ENCODE assay signal across 8 mouse cellular contexts in genomic region chr2:14603784-14604781, GRCm38 (mm10). TPM values are rescaled to one million over a fixed set of nuclear protein-coding genes. Genes with fewer than 3 reads are reported as not detected.
DNase-seq lines count a peak whose midpoint lies in the region; ATAC-seq and TF ChIP-seq lines count a peak whose summit lies in the region.

No protein-coding gene starts in this region.

- under 1% methylated on average over 80 of the region's 83 CpGs for WGBS in embryonic facial prominence, embryonic 15.5 days
- WGBS in heart, embryonic 13.5 days: under 1% methylated on average over 83 of the region's 83 CpGs
- under 1% methylated on average over 82 of the region's 83 CpGs for WGBS in kidney, postnatal 0 days
- under 1% methylated on average over 83 of the region's 83 CpGs for WGBS in liver, embryonic 12.5 days (ENCODE audit: insufficient replicate concordance)
- 0% methylated on average over 80 of the region's 83 CpGs for WGBS in stomach, postnatal 0 days

- peak overlapping the region; percentile 65; the same call in 1 of the 2 replicates for H3K27ac ChIP-seq in embryonic facial prominence, embryonic 15.5 days (replicated peaks)
- H3K27ac ChIP-seq in heart, embryonic 13.5 days (replicated peaks): peak overlapping the region; percentile 95
- peak overlapping the region; percentile 44; the same call in 1 of the 2 replicates for H3K27ac ChIP-seq in kidney, postnatal 0 days
- 0 out of 2 replicates have a peak overlapping the region, but pooled peaks have one; percentile 6 for H3K27ac ChIP-seq in liver, embryonic 12.5 days
- peak overlapping the region; percentile 74 for H3K27ac ChIP-seq in stomach, postnatal 0 days (replicated peaks)

- TF ChIP-seq CTCF in kidney, postnatal 0 days (IDR thresholded peaks at IDR 0.05; ENCODE audit: low read depth): no peak
- 0 out of 2 replicates have a peak, but pooled peaks have one; percentile 12 for TF ChIP-seq CTCF in stomach, postnatal 0 days (IDR thresholded peaks at IDR 0.05; ENCODE audit: low read depth)

- ATAC-seq in CD4-positive, CD25-positive, alpha-beta regulatory T cell, adult 4 months: no peak
- ATAC-seq in embryonic facial prominence, embryonic 15.5 days (ENCODE audit: insufficient number of reproducible peaks, low FRiP score, low TSS enrichment, low read depth): peak; percentile 85
- peak; percentile 72 for ATAC-seq in heart, embryonic 13.5 days (ENCODE audit: extremely low read depth, insufficient number of reproducible peaks, low FRiP score, low TSS enrichment)
- ATAC-seq in kidney, postnatal 0 days (replicated peaks; ENCODE audit: low FRiP score, low read depth): peak; percentile 91
- ATAC-seq in liver, embryonic 12.5 days: peak; percentile 67
- ATAC-seq in stomach, postnatal 0 days (ENCODE audit: low FRiP score, low TSS enrichment): peak; percentile 87

- no peaks in the 10 kb centered on the region for H3K9me3 ChIP-seq in embryonic facial prominence, embryonic 15.5 days (replicated peaks)
- H3K9me3 ChIP-seq in heart, embryonic 13.5 days: no peaks in the 10 kb centered on the region
- no peaks in the 10 kb centered on the region for H3K9me3 ChIP-seq in kidney, postnatal 0 days (replicated peaks; ENCODE audit: low read length)
- H3K9me3 ChIP-seq in liver, embryonic 12.5 days (replicated peaks): no peaks in the 10 kb centered on the region
- no peaks in the 10 kb centered on the region for H3K9me3 ChIP-seq in stomach, postnatal 0 days (ENCODE audit: control insufficient read depth, low read length)

- no peaks in the 10 kb centered on the region for H3K36me3 ChIP-seq in embryonic facial prominence, embryonic 15.5 days
- H3K36me3 ChIP-seq in heart, embryonic 13.5 days: no peaks in the 10 kb centered on the region
- no peaks in the 10 kb centered on the region for H3K36me3 ChIP-seq in kidney, postnatal 0 days (ENCODE audit: insufficient read depth, low read length)
- H3K36me3 ChIP-seq in liver, embryonic 12.5 days: no peaks in the 10 kb centered on the region
- no peaks in the 10 kb centered on the region for H3K36me3 ChIP-seq in stomach, postnatal 0 days (ENCODE audit: control insufficient read depth, insufficient read depth, low read length)

- H3K27me3 ChIP-seq in embryonic facial prominence, embryonic 15.5 days: 0 out of 2 replicates have a peak, but pooled peaks cover 7% of the 10 kb centered on the region
- no peaks in the 10 kb centered on the region for H3K27me3 ChIP-seq in heart, embryonic 13.5 days (replicated peaks)
- H3K27me3 ChIP-seq in kidney, postnatal 0 days (ENCODE audit: insufficient read depth, low read length): 0 out of 2 replicates have a peak, but pooled peaks cover 6% of the 10 kb centered on the region
- H3K27me3 ChIP-seq in liver, embryonic 12.5 days (replicated peaks): peaks cover 36% of the 10 kb centered on the region
- H3K27me3 ChIP-seq in stomach, postnatal 0 days (ENCODE audit: control insufficient read depth, insufficient read depth, low read length): no peaks in the 10 kb centered on the region

- no peak for TF ChIP-seq EP300 in stomach, postnatal 0 days (optimal IDR thresholded peaks at IDR 0.05)

- peak overlapping the region; percentile 35 for H3K9ac ChIP-seq in embryonic facial prominence, embryonic 15.5 days
- peak overlapping the region; percentile 93 for H3K9ac ChIP-seq in heart, embryonic 13.5 days
- H3K9ac ChIP-seq in kidney, postnatal 0 days (ENCODE audit: low read depth, low read length): peak overlapping the region; percentile 54
- peak overlapping the region; percentile 25 for H3K9ac ChIP-seq in liver, embryonic 12.5 days
- H3K9ac ChIP-seq in stomach, postnatal 0 days (ENCODE audit: low read length): peak overlapping the region; percentile 76

- peaks cover 19% of the 10 kb centered on the region; the same call in 1 of the 2 replicates for H3K4me1 ChIP-seq in embryonic facial prominence, embryonic 15.5 days
- peaks cover 30% of the 10 kb centered on the region for H3K4me1 ChIP-seq in heart, embryonic 13.5 days
- peaks cover 4% of the 10 kb centered on the region; the same call in 1 of the 2 replicates for H3K4me1 ChIP-seq in kidney, postnatal 0 days (replicated peaks; ENCODE audit: insufficient read depth, low read length)
- H3K4me1 ChIP-seq in liver, embryonic 12.5 days: no peaks in the 10 kb centered on the region
- H3K4me1 ChIP-seq in stomach, postnatal 0 days (replicated peaks; ENCODE audit: control insufficient read depth, insufficient read depth): no peaks in the 10 kb centered on the region

- H3K4me2 ChIP-seq in embryonic facial prominence, embryonic 15.5 days (replicated peaks): peak overlapping the region; percentile 97
- peak overlapping the region; percentile 83 for H3K4me2 ChIP-seq in heart, embryonic 13.5 days
- H3K4me2 ChIP-seq in kidney, postnatal 0 days (ENCODE audit: low read length): peak overlapping the region; percentile 81
- H3K4me2 ChIP-seq in liver, embryonic 12.5 days: peak overlapping the region; percentile 74
- H3K4me2 ChIP-seq in stomach, postnatal 0 days (replicated peaks; ENCODE audit: low read depth): peak overlapping the region; percentile 88

- DNase-seq in CD4-positive, CD25-positive, alpha-beta regulatory T cell, adult 2 months (ENCODE audit: low read depth, low spot score): peak; percentile 5
- peak; percentile 75 for DNase-seq in kidney, postnatal 0 days (ENCODE audit: low spot score)
- DNase-seq in neural tube, embryonic 10.5 days (ENCODE audit: extremely low spot score, low spot score): peak; percentile 82
- DNase-seq in stomach, postnatal 0 days (ENCODE audit: low spot score): peak; percentile 66

- H3K4me3 ChIP-seq in embryonic facial prominence, embryonic 15.5 days (replicated peaks): peak overlapping the region; percentile 63
- H3K4me3 ChIP-seq in heart, embryonic 13.5 days: peak overlapping the region; percentile 81
- peak overlapping the region; percentile 60 for H3K4me3 ChIP-seq in kidney, postnatal 0 days (replicated peaks; ENCODE audit: low read depth, low read length)
- H3K4me3 ChIP-seq in liver, embryonic 12.5 days: peak overlapping the region; percentile 55
- H3K4me3 ChIP-seq in stomach, postnatal 0 days (ENCODE audit: low read depth, low read length): peak overlapping the region; percentile 71

RNA-seq across cellular contexts. Expression of gene Cacnb2, which starts 1.2 kb away (rescaled TPM):
- polyA plus RNA-seq in CD4-positive, CD25-positive, alpha-beta regulatory T cell, adult 4 months (2017; shearing (Covaris generic)): under 1 TPM in 1 of 2 experiments, not detected in 1; 0.24 TPM
- 1.4 and 1.6 TPM in 2 replicates for polyA plus RNA-seq in embryonic facial prominence, embryonic 15.5 days (2015; fragmentation: Nextera tagmentation; extraction: Ambion mirVana)
- 9.0 and 9.5 TPM in 2 replicates for polyA plus RNA-seq in heart, embryonic 13.5 days (2015; fragmentation: Nextera tagmentation; extraction: Ambion mirVana)
- 1.2 and 1.4 TPM in 2 replicates for polyA plus RNA-seq in kidney, postnatal 0 days (2015; fragmentation: Nextera tagmentation; extraction: Ambion mirVana)
- 0.39 and 0.49 TPM in 2 replicates for polyA plus RNA-seq in liver, embryonic 12.5 days (2016; fragmentation: Nextera tagmentation; extraction: Ambion mirVana)
- 1.5 and 1.9 TPM in 2 replicates for polyA plus RNA-seq in stomach, postnatal 0 days (2015; fragmentation: Nextera tagmentation; extraction: Ambion mirVana)

Comparison
In these comparisons a context has a peak if more than half of its experiments do, and no peak if none do; other contexts are left out.
1. DNase-seq: peak in every context shown above with its lines; median percentile 82 in neural tube, embryonic 10.5 days; 75 in kidney, postnatal 0 days; 66 in stomach, postnatal 0 days; 5 in CD4-positive, CD25-positive, alpha-beta regulatory T cell, adult 2 months.
2. H3K27ac ChIP-seq: peak in every context shown above with its lines; median percentile 95 in heart, embryonic 13.5 days; 74 in stomach, postnatal 0 days; 65 in embryonic facial prominence, embryonic 15.5 days; 44 in kidney, postnatal 0 days; 6 in liver, embryonic 12.5 days.
3. H3K9ac ChIP-seq: peak in every context shown above with its lines; median percentile 93 in heart, embryonic 13.5 days; 76 in stomach, postnatal 0 days; 54 in kidney, postnatal 0 days; 35 in embryonic facial prominence, embryonic 15.5 days; 25 in liver, embryonic 12.5 days.